Mouse (Mus musculus) thymus, adult 2 months (tissue): ENCODE measurements at regions not wholly inside any gene's neighbourhood (a gene's known extent, or its start where the extent isn't known, plus 50 kb on each side); places are given as distances from the start of the nearest gene placed in this dataset.

Source experiments
- CTCF ChIP-seq: fragments of 200-500 bp; IDR thresholded peaks from 2 replicates; pipeline ENCODE4 v1.5.1; 2012; ENCODE audit warnings: mild to moderate bottlenecking, control low read depth, low read length, moderate library complexity, borderline replicate concordance; ENCODE audit not compliant: control insufficient read depth, poor library complexity, insufficient read depth; ENCODE audit errors: extremely low read depth
- POLR2A ChIP-seq: fragments of 200-500 bp; IDR thresholded peaks from 2 replicates; pipeline ENCODE4 v1.6.1; 2012; ENCODE audit warnings: mild to moderate bottlenecking, low read length, control low read depth, moderate library complexity; ENCODE audit not compliant: control insufficient read depth, poor library complexity, insufficient read depth; ENCODE audit errors: extremely low read depth

DNA sequence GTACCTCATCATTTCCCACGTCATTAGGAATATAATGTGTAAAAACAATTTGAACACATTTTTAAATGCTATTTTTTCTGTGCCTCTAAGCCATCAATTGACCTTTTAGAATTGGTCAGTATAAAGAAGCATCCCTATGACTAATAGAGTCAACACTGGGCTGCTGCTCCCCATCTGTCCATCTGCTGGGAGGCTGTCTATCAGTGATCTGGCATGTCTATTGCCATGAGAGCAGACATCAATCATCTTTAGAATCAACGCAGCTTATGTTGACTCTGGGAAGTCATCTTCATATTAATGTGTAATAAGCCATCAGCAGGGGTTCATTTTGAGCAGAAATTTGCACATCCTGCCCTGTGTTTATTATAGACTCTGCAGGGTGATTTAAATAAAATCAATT, 94.9 kb upstream of the Usp25 start:
- TF ChIP-seq POLR2A = no peak
- no peak for TF ChIP-seq CTCF
